Mouse (Mus musculus): ENCODE results near the gene Tle1.

Gene Tle1

DNA sequence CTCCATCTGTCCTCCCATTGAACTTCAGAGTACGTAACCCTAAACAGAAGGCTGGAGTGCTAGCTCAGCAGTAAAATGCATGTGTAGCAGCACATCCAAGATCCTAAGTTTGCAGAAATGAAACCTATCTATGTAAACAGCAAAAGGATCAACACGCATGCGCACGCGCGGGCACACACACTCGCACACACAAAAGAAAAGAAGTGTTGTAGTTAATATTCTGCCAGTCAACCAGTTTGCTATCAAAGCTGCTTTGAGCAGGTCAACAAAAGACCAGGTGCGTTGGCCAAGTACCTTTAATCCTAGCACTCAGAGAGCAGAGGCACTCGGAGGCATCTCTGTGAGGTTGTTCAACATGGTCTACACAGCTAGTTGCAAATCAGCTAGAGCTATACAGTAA is 35.0 kb downstream of the Tle1 start:
- DNase-seq (ENCODE audit: low spot score in 2 of 2), result no peak

GRCm38 (mm10) chr4:72162445-72163218 is 38.1 kb downstream of the Tle1 start:
- no peak for DNase-seq (ENCODE audit: low spot score in 2 of 2)

DNA sequence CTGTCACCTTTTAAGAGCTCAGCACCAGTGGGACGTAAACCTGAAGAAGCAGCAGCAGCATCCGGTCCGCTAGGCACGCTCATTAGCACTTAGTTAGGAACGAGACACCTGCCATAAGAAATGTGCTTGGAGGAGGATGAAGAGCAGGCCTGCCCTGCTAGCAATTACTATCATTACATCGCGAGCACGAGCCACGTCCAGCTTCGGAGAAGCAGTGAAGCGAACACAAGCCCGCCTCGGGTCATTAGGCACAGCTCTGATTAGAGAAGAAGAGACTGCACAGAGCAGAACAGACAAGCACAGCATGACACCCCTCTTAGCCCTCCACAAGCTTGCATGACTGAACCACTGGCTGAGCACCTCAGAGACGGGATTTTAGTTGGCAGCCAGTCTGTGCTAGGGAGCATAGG is 40.6 kb downstream of the Tle1 start:
- DNase-seq (ENCODE audit: low spot score in 2 of 2), result no peak

- no peak for DNase-seq (ENCODE audit: low spot score in 2 of 2)
These were observed 42.8 kb downstream of the Tle1 start for GRCm38 (mm10) chr4:72157931-72158371.

GRCm38 (mm10) chr4:72150460-72151131 is 50.1 kb downstream of the Tle1 start:
- DNase-seq (ENCODE audit: low spot score in 2 of 2), result no peak

GRCm38 (mm10) chr4:72146003-72146402 is 54.7 kb downstream of the Tle1 start:
- no peak for DNase-seq (ENCODE audit: low spot score in 2 of 2)

- DNase-seq (ENCODE audit: low spot score in 2 of 2), result no peak
These were observed 56.2 kb downstream of the Tle1 start for GRCm38 (mm10) chr4:72144541-72144940.

GRCm38 (mm10) chr4:72140706-72141105 is 60.0 kb downstream of the Tle1 start:
- DNase-seq (ENCODE audit: low spot score in 2 of 2), result no peak

GRCm38 (mm10) chr4:72139475-72140120 is 61.1 kb downstream of the Tle1 start:
- no peak for DNase-seq (ENCODE audit: low spot score in 2 of 2)

GRCm38 (mm10) chr4:72138264-72139080 is 62.2 kb downstream of the Tle1 start:
- DNase-seq (ENCODE audit: low spot score in 2 of 2), result no peak

- DNase-seq (ENCODE audit: low spot score in 2 of 2), result no peak
These were observed 68.1 kb downstream of the Tle1 start for GRCm38 (mm10) chr4:72132646-72133045.

DNA sequence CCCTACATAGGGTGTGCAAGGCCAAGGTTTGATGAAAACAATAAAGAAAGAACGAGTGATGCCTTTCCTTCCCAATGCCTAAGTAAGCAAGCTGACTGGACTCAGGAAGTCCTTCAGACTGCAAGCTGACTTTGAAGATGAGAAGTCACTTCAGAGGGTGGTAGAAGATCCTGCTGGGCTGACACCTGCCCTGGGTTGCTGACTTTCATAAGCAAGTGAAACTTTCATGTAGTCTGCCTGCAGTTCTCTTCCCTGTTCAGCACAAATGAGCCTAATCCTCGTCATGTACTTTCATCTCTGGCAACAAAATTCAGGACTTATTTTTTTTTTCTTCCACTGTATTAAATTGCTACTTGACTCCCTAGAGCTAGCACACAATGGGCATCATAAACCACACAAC is 73.1 kb downstream of the Tle1 start:
- DNase-seq (ENCODE audit: low spot score in 2 of 2), result no peak

DNA sequence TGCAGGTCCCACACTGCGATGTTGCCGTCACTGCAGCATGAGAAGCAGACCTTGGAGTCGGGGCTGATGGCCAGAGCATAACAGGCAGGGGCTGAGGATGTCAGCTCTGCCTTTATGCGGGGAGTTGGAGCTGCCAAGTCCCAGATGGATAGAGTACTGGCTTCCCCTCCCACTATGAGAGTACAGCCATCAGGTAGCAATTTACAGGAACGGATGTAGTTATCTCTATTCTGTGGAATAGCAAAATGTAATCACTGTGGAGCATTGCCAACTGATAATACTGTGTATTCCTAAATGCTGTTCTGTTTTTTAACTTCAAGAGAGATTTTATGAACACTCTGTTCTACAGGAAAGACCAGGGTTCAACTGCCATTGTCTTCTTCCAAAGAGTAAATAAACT is 75.9 kb downstream of the Tle1 start:
- DNase-seq (ENCODE audit: low spot score in 2 of 2), result no peak

GRCm38 (mm10) chr4:72122837-72123236 is 77.9 kb downstream of the Tle1 start:
- no peak for DNase-seq (ENCODE audit: low spot score in 2 of 2)

DNA sequence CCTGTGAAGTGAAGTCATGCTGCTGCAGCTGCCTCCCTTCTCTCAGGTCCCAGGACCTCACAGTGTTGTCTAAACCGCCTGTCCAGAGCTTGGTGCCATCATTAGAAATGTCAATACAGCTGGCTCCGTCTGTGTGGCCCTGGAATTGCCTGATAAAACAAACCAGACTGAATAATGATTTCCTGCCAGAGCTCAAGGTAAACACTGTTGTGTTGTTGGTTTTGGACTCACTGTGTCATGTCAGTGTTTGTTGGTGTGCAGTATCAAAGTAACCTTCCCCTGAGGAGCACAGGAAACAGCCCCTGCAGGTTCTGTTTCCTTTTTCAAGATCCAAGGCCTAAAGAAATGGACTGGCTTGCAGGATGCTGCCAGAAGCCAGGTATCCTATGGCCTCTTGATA is 78.4 kb downstream of the Tle1 start:
- no peak for DNase-seq (ENCODE audit: low spot score in 2 of 2)

GRCm38 (mm10) chr4:72120050-72120449 is 80.7 kb downstream of the Tle1 start:
- no peak for DNase-seq (ENCODE audit: low spot score in 2 of 2)

DNA sequence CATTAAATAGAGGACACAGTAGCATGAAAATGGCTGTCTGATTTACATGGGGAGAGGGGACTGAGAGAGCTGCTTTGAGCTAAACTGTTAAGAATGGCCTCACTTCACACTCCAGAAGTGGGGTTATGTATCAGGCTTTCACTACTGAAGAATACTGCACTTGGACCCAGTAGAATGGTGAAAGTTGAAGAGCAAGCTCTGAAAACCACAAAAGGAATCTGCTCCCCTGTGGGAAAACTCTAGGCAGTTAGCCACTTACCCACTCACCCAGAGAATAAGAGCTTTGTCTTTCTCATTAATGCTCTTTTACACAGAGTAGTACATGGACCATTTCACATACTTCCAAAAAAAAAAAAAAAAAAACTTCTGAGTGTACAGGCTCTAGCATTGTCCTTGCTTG is 95.0 kb downstream of the Tle1 start:
- DNase-seq (ENCODE audit: low spot score in 2 of 2), result no peak

GRCm38 (mm10) chr4:72104186-72104585 is 96.5 kb downstream of the Tle1 start:
- DNase-seq (ENCODE audit: low spot score in 2 of 2), result no peak

DNA sequence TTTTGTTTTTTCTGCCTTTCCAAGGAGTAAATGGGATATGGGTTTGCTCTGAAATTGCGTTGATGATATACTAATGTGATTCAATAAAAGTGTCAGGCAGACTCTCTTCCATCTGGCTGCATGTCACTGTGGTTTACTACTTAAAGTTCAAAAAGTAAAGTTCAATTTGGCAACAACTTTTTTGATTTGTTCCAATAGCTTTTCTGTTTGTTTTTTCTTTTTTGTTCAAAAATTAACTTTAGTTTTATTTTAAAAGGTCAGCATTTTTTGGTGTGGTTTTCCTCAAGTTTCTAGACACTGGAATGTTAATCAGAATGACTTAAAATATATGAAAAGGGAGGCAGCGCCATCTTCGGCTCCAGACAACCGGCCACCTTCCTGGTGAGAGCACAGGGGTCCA is 112.9 kb downstream of the Tle1 start:
- no peak for DNase-seq (ENCODE audit: low spot score in 2 of 2)

GRCm38 (mm10) chr4:72069111-72069534 is 131.6 kb downstream of the Tle1 start:
- no peak for DNase-seq (ENCODE audit: low spot score in 2 of 2)

DNA sequence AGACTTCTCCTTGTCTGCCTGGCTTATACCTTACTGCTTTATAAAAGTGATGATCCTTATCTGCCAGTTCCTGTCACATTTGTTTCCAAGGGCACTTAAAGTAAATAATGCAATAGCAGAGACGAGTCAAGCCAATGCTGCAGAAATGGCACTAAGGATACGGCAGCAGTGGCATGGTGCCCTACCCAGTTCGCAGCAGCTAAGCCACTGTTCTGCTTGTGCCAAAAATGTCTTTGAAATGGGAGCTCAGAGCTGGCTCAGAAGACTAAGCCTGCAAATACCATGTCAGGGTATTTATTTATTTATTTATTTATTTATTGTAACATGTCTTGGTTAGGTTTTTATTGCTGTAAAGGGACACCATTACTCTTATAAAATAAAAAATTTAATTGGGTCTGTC is 132.8 kb downstream of the Tle1 start:
- DNase-seq (ENCODE audit: low spot score in 2 of 2), result no peak
